In the genomic region with DNA sequence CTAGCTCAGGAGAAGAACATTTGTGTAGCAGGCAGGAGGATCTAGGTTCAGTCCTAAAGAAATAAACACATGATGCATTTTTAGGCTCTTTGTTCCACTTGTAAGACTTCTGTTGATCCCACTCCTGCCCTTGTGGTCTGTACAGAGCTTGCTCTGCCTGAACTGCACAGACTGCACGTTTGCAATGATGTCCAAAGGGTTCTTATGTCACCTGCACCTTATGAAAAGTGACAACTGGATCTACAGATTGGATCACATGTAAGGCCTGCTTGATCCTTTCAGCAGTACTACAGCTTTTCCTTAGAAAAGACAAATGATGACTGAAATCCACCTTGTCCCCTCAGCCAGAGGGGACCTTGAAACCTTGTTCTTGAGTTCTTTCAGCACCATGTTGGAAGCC, we compare ENCODE assay signal across 31 mouse cellular contexts.
"Had no signal": no experiment of that assay in that cellular context is flagged by ENCODE, and none has a peak within 500 bp of the region (broad histone marks: within the 10 kb centered on the region; RNA-seq: fewer than 3 reads in every experiment).

No protein-coding gene starts in this region.

- ATAC-seq: liver, embryonic 12.5 days; liver, postnatal 0 days; lung, postnatal 0 days; midbrain, embryonic 15.5 days; midbrain, embryonic 16.5 days had no signal

- H3K27ac ChIP-seq: left cerebral cortex, adult 2 months; limb, embryonic 10.5 days; limb, embryonic 12.5 days; limb, embryonic 13.5 days; limb, embryonic 15.5 days; liver, embryonic 12.5 days; liver, embryonic 13.5 days; liver, embryonic 14.5 days; liver, embryonic 15.5 days; lung, embryonic 15.5 days; macrophage; midbrain, embryonic 10.5 days; midbrain, embryonic 12.5 days; midbrain, embryonic 15.5 days; neural tube, embryonic 12.5 days had no signal

- H3K36me3 ChIP-seq: limb, embryonic 10.5 days; limb, embryonic 12.5 days; limb, embryonic 13.5 days; limb, embryonic 15.5 days; liver, embryonic 12.5 days; liver, embryonic 13.5 days; liver, embryonic 15.5 days; lung, embryonic 15.5 days; midbrain, embryonic 10.5 days; midbrain, embryonic 12.5 days; midbrain, embryonic 15.5 days; neural tube, embryonic 12.5 days had no signal

- DNase-seq: left cerebral cortex, postnatal 4 days; liver; liver, embryonic 13.5 days; liver, postnatal 0 days; lung, adult 18-20 months; lung, adult 2 months; lung, embryonic 14.5 days; lung, postnatal 10 days; lung, postnatal 14 days; lung, postnatal 36 days; lung, postnatal 4 days; midbrain, embryonic 14.5 days had no signal

- H3K4me3 ChIP-seq: left cerebral cortex, adult 2 months; limb, embryonic 10.5 days; limb, embryonic 12.5 days; limb, embryonic 13.5 days; limb, embryonic 15.5 days; liver, embryonic 12.5 days; liver, embryonic 13.5 days; liver, embryonic 15.5 days; lung, embryonic 15.5 days; megakaryocyte, embryonic 14.5 days; midbrain, embryonic 10.5 days; midbrain, embryonic 12.5 days; midbrain, embryonic 15.5 days; myocyte; neural tube, embryonic 12.5 days had no signal

- H3K9me3 ChIP-seq: limb, embryonic 10.5 days; limb, embryonic 12.5 days; limb, embryonic 13.5 days; limb, embryonic 15.5 days; liver, embryonic 12.5 days; liver, embryonic 13.5 days; liver, embryonic 15.5 days; lung, embryonic 15.5 days; midbrain, embryonic 10.5 days; midbrain, embryonic 12.5 days; midbrain, embryonic 15.5 days; neural tube, embryonic 12.5 days had no signal

- H3K4me1 ChIP-seq: limb, embryonic 15.5 days; liver, embryonic 12.5 days; liver, embryonic 13.5 days; liver, embryonic 15.5 days; lung, embryonic 15.5 days; megakaryocyte, embryonic 14.5 days; midbrain, embryonic 12.5 days; midbrain, embryonic 15.5 days; neural tube, embryonic 12.5 days had no signal

- H3K9ac ChIP-seq: limb, embryonic 12.5 days; limb, embryonic 13.5 days; limb, embryonic 15.5 days; liver, embryonic 12.5 days; liver, embryonic 13.5 days; liver, embryonic 14.5 days; liver, embryonic 15.5 days; liver, postnatal 0 days; lung, embryonic 14.5 days; lung, embryonic 15.5 days; midbrain, embryonic 12.5 days; midbrain, embryonic 15.5 days; neural tube, embryonic 12.5 days had no signal

- H3K27me3 ChIP-seq: limb, embryonic 12.5 days; limb, embryonic 15.5 days; liver, embryonic 12.5 days; liver, embryonic 13.5 days; liver, embryonic 15.5 days; lung, embryonic 15.5 days; megakaryocyte, embryonic 14.5 days; midbrain, embryonic 12.5 days; midbrain, embryonic 15.5 days; neural tube, embryonic 12.5 days had no signal

- H3K4me2 ChIP-seq: limb, embryonic 12.5 days; limb, embryonic 13.5 days; limb, embryonic 15.5 days; liver, embryonic 11.5 days; liver, embryonic 12.5 days; liver, embryonic 13.5 days; liver, embryonic 15.5 days; lung, embryonic 14.5 days; lung, embryonic 15.5 days; midbrain, embryonic 12.5 days; midbrain, embryonic 15.5 days; neural tube, embryonic 12.5 days had no signal
